Mouse (Mus musculus): ENCODE results near the gene Arhgdig. TPM values are rescaled to one million over a fixed set of nuclear protein-coding genes. Genes with fewer than 3 reads are reported as not detected.
"Not testable (repeated sequence)": the region's sequence is repeated elsewhere in the genome, so short reads cannot be mapped to it uniquely, and the experiment has no call there.

The Arhgdig gene
- polyA plus RNA-seq, 1 experiment from 2014 or later, result 10.2 TPM

DNA sequence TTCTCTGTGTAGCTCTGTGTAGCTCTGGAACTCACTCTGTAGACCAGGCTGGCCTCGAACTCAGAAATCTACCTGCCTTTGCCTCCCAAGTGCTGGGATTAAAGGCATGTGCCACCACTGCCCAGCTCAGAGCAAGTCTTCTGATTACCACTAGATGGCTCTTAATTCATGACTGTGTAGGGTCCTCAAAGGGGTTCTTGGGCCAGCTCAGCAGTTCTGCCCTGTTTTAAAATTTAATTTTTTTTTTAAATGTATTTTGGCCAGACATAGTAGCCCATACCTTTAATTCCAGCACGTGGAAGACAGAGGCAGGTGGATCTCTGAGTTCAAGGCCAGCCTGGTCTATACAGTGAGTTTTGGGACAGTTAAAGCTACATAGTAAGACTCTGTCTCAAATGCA lies 32.3 kb downstream of the Arhgdig start:
- H3K27ac ChIP-seq; H3K4me2 ChIP-seq; H3K27me3 ChIP-seq; H3K9me3 ChIP-seq; H3K4me1 ChIP-seq; H3K9ac ChIP-seq; H3K4me3 ChIP-seq; ATAC-seq (ENCODE audit: insufficient number of reproducible peaks, insufficient read depth, low FRiP score, low TSS enrichment, low read depth): not testable (repeated sequence)
- peaks cover 54% of the 10 kb centered on the region for H3K36me3 ChIP-seq
- WGBS, result 86% methylated on average over 2 of the region's 2 CpGs

DNA sequence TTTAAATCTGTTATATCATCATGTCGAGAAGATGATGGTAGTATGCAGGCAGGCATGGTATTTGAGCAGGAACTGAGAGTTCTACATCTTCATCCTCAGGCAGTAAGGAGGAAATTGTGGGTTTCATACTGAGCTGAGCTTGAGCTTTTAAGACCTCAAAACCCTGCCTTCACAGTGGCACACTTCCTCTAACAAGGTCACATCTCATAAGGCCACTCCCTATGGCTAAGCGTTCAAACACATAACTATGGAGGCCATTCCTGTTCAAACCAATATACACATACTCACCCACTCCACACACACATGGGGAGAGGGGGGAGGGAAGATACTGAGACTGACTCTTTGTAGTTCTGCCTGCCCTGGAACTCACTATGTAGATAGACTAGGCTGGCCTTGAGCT lies 39.5 kb downstream of the Arhgdig start:
- Histone ChIP-seq H3K9ac (no peak overlapping the region), H3K4me3 (no peak overlapping the region), H3K27ac (no peak overlapping the region), H3K27me3 (no peaks in the 10 kb centered on the region), H3K9me3 (no peaks in the 10 kb centered on the region), H3K4me2 (no peak overlapping the region), H3K4me1 (0 out of 2 replicates have a peak, but pooled peaks cover 3% of the 10 kb centered on the region), H3K36me3 (peaks cover 20% of the 10 kb centered on the region)
- WGBS, result 89% methylated on average over 2 of the region's 2 CpGs
- ATAC-seq (ENCODE audit: insufficient number of reproducible peaks, insufficient read depth, low FRiP score, low TSS enrichment, low read depth), result no peak

DNA sequence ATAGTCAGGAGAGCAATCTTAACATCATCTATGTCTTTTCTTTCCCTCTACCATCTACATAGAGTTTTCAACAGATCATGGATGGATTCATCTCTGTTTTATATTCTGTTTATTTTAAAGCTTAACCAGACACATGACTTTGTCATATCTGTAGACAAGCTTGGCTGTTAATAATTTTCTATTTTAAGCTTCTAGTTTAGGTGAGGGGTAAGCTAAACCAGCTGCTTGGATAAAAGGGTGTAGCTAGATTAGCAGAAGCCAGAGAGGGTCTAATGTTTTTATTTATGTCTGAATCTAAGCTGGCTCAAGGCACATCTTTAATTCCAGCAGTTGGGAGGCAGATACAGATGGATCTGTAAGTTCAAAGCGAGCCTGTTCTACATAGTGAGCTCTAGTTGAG lies 44.9 kb downstream of the Arhgdig start:
- H3K36me3 ChIP-seq, result peaks cover 8% of the 10 kb centered on the region; the same call in 1 of the 2 replicates
- H3K4me2 ChIP-seq, result no peak overlapping the region
- H3K27ac ChIP-seq, result no peak overlapping the region
- no peaks in the 10 kb centered on the region for H3K27me3 ChIP-seq
- no peak for ATAC-seq (ENCODE audit: insufficient number of reproducible peaks, insufficient read depth, low FRiP score, low TSS enrichment, low read depth)
- no peak overlapping the region for H3K9ac ChIP-seq
- WGBS, result 87% methylated on average over 1 of the region's 1 CpGs
- H3K9me3 ChIP-seq, result no peaks in the 10 kb centered on the region
- H3K4me1 ChIP-seq, result 0 out of 2 replicates have a peak, but pooled peaks cover 5% of the 10 kb centered on the region
- no peak overlapping the region for H3K4me3 ChIP-seq

DNA sequence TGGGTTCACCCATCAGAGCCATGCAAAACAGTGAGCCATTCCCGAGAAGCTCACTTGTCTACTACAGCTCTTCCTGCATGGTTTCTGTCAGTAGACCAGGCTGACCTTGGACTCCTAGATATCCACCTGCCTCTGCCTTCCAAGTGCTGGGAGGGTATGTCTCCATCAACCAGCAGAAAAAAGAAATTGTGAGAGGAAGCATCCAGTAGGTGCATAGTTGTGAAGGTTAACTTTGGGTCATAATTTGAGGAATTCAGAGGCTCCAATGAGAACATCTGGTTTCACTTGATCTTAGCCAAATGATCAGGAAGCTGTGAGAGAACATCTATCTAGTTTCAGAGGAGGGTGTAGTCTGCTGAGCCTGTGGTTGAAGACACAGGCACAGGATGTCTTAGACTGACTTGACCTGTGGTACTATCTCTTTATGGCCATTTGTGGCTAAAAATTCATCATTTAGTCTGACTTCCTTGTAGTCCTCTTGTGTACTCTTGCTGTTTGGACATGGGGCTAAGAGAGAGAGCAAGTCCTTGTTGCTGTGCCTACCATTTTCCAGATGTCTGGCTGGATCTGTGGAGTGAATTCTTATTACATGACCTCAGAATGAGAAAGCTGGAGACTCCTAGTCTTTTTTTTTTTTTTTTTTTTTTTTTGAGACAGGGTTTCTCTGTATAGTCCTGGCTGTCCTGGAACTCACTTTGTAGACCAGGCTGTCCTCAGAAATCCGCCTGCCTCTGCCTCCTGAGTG lies 55.5 kb downstream of the Arhgdig start:
- WGBS, result 88% methylated on average over 2 of the region's 2 CpGs
- no peaks in the 10 kb centered on the region for H3K27me3 ChIP-seq
- H3K36me3 ChIP-seq, result peaks cover 73% of the 10 kb centered on the region
- H3K27ac ChIP-seq, result no peak overlapping the region
- H3K4me3 ChIP-seq, result no peak overlapping the region
- no peaks in the 10 kb centered on the region for H3K4me1 ChIP-seq
- H3K9me3 ChIP-seq, result no peaks in the 10 kb centered on the region
- H3K4me2 ChIP-seq, result no peak overlapping the region
- no peak overlapping the region for H3K9ac ChIP-seq
- ATAC-seq (ENCODE audit: insufficient number of reproducible peaks, insufficient read depth, low FRiP score, low TSS enrichment, low read depth), result no peak

Other genes with a start within 250 kb of the Arhgdig start
- 23.4 and 24.2 TPM in 2 replicates for gene Capn15, start 222.0 kb downstream of the Arhgdig start, polyA plus RNA-seq (2015; fragmentation: Nextera tagmentation; extraction: Ambion mirVana)
- gene Rab11fip3, start 138.2 kb downstream of the Arhgdig start, polyA plus RNA-seq (2015; fragmentation: Nextera tagmentation; extraction: Ambion mirVana), result 22.8 and 23.5 TPM in 2 replicates
- gene Decr2, start 117.4 kb downstream of the Arhgdig start, polyA plus RNA-seq (2015; fragmentation: Nextera tagmentation; extraction: Ambion mirVana), result 42.9 and 44.9 TPM in 2 replicates
- gene Nme4, start 112.2 kb downstream of the Arhgdig start, polyA plus RNA-seq (2015; fragmentation: Nextera tagmentation; extraction: Ambion mirVana), result 138 and 142 TPM in 2 replicates
- 1.4 and 1.7 TPM in 2 replicates for gene Tmem8, start 94.5 kb downstream of the Arhgdig start, polyA plus RNA-seq (2015; fragmentation: Nextera tagmentation; extraction: Ambion mirVana)
- 180 and 209 TPM in 2 replicates for gene Mrpl28, start 84.3 kb downstream of the Arhgdig start, polyA plus RNA-seq (2015; fragmentation: Nextera tagmentation; extraction: Ambion mirVana)
- gene Axin1, start 69.1 kb downstream of the Arhgdig start, polyA plus RNA-seq (2015; fragmentation: Nextera tagmentation; extraction: Ambion mirVana), result 9.9 and 10.5 TPM in 2 replicates
- 0.28 and 0.95 TPM in 2 replicates for gene Pdia2, start 8.7 kb downstream of the Arhgdig start, polyA plus RNA-seq (2015; fragmentation: Nextera tagmentation; extraction: Ambion mirVana)
- 11.4 and 14.6 TPM in 2 replicates for gene Rgs11, start 4.8 kb downstream of the Arhgdig start, polyA plus RNA-seq (2015; fragmentation: Nextera tagmentation; extraction: Ambion mirVana)
- gene Fam234a, start 36.5 kb upstream of the Arhgdig start, polyA plus RNA-seq (2015; fragmentation: Nextera tagmentation; extraction: Ambion mirVana), result 39.1 and 43.1 TPM in 2 replicates
- gene Luc7l, start 45.1 kb upstream of the Arhgdig start, polyA plus RNA-seq (2015; fragmentation: Nextera tagmentation; extraction: Ambion mirVana), result 134 TPM in 2 replicates
- gene Neurl1b, start 207.0 kb upstream of the Arhgdig start, polyA plus RNA-seq (2015; fragmentation: Nextera tagmentation; extraction: Ambion mirVana), result 0.67 and 0.89 TPM in 2 replicates